Mouse (Mus musculus) forebrain, postnatal 0 days (tissue): ENCODE measurements around the gene Rbms3. TPM values are rescaled to one million over a fixed set of nuclear protein-coding genes. Genes with fewer than 3 reads are reported as not detected.

Source experiments
- ATAC-seq: fragments of 200-750 bp; cut with Nextera tagmentation; 2 replicates; pipeline ENCODE4 v1.8.0; 2017; ENCODE audit warnings: mild to moderate bottlenecking, moderate library complexity
- DNase-seq: peaks from one replicate; pipeline ENCODE4 v3.0.0-alpha.2; 2015
- H3K27ac ChIP-seq: fragments of 300-500 bp; sonication (generic); 2 replicates; pipeline ENCODE4 v1.5.1; 2014; ENCODE audit warnings: low read depth, mild to moderate bottlenecking, antibody characterized with exemption, low read length, moderate library complexity, mixed read lengths
- H3K27me3 ChIP-seq: fragments of 300-500 bp; sonication (generic); 2 replicates; pipeline ENCODE4 v1.6.1; 2014; ENCODE audit warnings: mild to moderate bottlenecking, low read length, mixed read lengths; ENCODE audit not compliant: insufficient read depth
- H3K36me3 ChIP-seq: fragments of 300-500 bp; sonication (generic); 2 replicates; pipeline ENCODE4 v1.6.1; 2014; ENCODE audit warnings: mild to moderate bottlenecking, moderate library complexity; ENCODE audit not compliant: insufficient read depth
- H3K4me1 ChIP-seq: fragments of 300-500 bp; sonication (generic); 2 replicates; pipeline ENCODE4 v1.6.1; 2014; ENCODE audit warnings: antibody characterized with exemption; ENCODE audit not compliant: insufficient read depth
- H3K4me2 ChIP-seq: fragments of 300-500 bp; sonication (generic); 2 replicates; pipeline ENCODE4 v1.6.1; 2014; ENCODE audit warnings: low read depth, mild to moderate bottlenecking, moderate library complexity
- H3K4me3 ChIP-seq: fragments of 300-500 bp; sonication (generic); 2 replicates; pipeline ENCODE4 v1.5.1; 2014; ENCODE audit warnings: low read depth, low read length, mixed read lengths
- H3K9ac ChIP-seq: fragments of 300-500 bp; sonication (generic); 2 replicates; pipeline ENCODE4 v1.6.1; 2014; ENCODE audit warnings: mild to moderate bottlenecking
- H3K9me3 ChIP-seq: fragments of 300-500 bp; sonication (generic); 2 replicates; pipeline ENCODE4 v1.6.1; 2016; ENCODE audit warnings: low read length
- CTCF ChIP-seq: sonication (generic); IDR thresholded peaks from 2 replicates; pipeline ENCODE4 v1.5.1; 2016; ENCODE audit warnings: antibody characterized with exemption, control low read depth, low read depth
- WGBS: fragments of 180-500 bp; shearing (Covaris S2); extraction: QIAGEN DNeasy Blood & Tissue Kit; methylation state at CpG from one replicate; pipeline ENCODE4 v1.1.7; 2014; 5-methylcytosine and 5-hydroxymethylcytosine counted together
- polyA plus RNA-seq: library from polyadenylated mRNA; unstranded; fragments of >200 nt; fragmentation: Nextera tagmentation; extraction: Ambion mirVana; gene quantifications from 2 replicates; pipeline ENCODE4 v1.2.1, GENCODE M21; 2015
- total RNA-seq: library from RNA; depleted of rRNA; stranded (reverse); fragments of >200 nt; gene quantifications from 2 replicates; pipeline ENCODE4 v1.2.3, GENCODE M21; 2014

Gene Rbms3
- total and polyA plus RNA-seq, 2 experiments from 2014 or later = 29.9 to 38.8 TPM

DNA sequence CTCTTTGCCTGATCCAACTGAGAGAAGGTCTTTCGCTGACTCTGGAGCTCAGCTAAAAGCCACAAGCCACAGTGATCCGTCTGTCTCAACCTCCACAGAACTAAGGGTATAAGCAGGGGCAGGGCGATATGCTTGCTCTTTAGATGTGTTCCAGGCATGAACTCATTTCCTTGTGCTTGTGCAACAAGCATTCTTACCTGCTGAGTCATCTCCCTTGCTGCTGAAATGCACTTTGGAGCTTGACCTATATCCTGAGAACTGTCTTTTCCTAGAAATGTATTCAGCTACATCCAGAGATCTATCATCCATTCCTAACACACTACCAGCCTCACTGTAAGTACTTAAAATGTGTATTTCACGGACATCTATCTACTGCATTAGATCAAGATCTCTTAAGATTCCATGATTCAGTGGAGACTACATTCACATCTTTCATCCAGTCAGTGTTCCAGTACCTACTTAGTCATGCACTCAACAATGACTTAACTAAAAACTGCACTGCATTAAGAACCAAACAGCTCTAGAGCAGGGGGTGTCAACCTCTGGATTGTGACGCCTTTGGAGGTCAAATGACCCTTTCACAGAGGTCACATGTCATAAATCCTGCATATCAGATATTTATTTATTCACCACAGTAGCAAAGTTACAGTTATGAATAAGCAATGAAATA is 58.4 kb downstream of the Rbms3 start:
- no peak for TF ChIP-seq CTCF
- Histone ChIP-seq H3K27ac (no peak overlapping the region), H3K27me3 (no peaks in the 10 kb centered on the region), H3K9me3 (no peaks in the 10 kb centered on the region), H3K4me2 (no peak overlapping the region), H3K4me1 (no peaks in the 10 kb centered on the region), H3K36me3 (no peaks in the 10 kb centered on the region), H3K4me3 (no peak overlapping the region), H3K9ac (no peak overlapping the region)
- WGBS = 87% methylated on average over 5 of the region's 5 CpGs
- DNase-seq = no peak
- no peak for ATAC-seq

DNA sequence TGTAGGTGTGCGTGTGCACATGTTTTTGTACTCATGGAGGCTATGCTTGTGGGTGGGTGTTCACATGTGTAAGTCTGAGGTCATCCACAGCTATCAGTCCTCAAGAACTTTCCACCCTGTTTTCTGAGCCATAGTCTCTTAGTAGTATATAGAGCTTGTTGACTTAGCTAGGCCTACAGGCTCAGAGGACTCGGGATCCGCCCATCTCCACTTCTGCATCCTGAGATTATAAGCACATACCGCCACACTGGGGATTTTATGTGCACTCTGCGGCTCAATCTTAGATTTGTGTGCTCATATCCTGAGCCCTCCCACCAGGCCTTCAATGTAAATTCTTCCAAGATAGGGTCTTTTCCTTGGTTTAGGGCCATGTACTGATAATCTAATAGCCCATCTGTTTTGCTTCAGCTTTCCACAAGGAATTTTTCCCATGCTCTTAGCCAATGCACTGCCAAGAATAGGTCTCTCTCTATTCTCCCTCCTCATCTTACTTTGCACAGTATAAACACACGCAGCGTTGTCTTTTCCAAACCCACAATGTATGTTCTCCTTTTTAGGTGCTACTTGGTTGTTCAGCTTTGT is 59.4 kb downstream of the Rbms3 start:
- H3K4me1 ChIP-seq = no peaks in the 10 kb centered on the region
- no peak overlapping the region for H3K4me2 ChIP-seq
- H3K9ac ChIP-seq = no peak overlapping the region
- no peak for TF ChIP-seq CTCF
- H3K36me3 ChIP-seq = no peaks in the 10 kb centered on the region
- H3K27ac ChIP-seq = no peak overlapping the region
- DNase-seq = no peak
- no peaks in the 10 kb centered on the region for H3K27me3 ChIP-seq
- no peaks in the 10 kb centered on the region for H3K9me3 ChIP-seq
- 91% methylated on average over 7 of the region's 7 CpGs for WGBS
- ATAC-seq = no peak
- no peak overlapping the region for H3K4me3 ChIP-seq

DNA sequence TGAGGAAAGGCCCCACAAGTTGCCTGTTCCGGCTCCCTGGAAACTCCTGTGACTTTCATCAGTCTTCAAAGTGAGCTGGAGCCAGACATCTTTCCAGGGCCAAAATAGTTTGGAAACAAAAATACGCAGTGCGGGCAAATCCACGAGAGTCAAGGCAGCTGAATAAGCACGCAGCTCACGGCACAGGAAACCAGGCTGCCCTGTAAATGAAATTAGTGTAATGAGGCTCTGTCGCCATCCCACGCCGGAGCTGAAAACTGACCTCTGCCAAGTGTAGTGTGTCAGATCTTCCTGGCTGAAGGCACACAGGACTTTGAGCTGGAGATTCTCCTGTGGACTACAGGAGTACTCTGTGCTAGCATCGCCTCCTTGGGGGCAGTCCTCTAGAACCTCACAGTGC is 63.4 kb downstream of the Rbms3 start:
- Histone ChIP-seq H3K27ac (no peak overlapping the region), H3K36me3 (no peaks in the 10 kb centered on the region), H3K27me3 (no peaks in the 10 kb centered on the region), H3K9ac (no peak overlapping the region), H3K4me2 (no peak overlapping the region), H3K4me1 (no peaks in the 10 kb centered on the region), H3K4me3 (no peak overlapping the region), H3K9me3 (no peaks in the 10 kb centered on the region)
- no peak for TF ChIP-seq CTCF
- ATAC-seq (no peak), DNase-seq (no peak)
- 83% methylated on average over 10 of the region's 10 CpGs for WGBS

DNA sequence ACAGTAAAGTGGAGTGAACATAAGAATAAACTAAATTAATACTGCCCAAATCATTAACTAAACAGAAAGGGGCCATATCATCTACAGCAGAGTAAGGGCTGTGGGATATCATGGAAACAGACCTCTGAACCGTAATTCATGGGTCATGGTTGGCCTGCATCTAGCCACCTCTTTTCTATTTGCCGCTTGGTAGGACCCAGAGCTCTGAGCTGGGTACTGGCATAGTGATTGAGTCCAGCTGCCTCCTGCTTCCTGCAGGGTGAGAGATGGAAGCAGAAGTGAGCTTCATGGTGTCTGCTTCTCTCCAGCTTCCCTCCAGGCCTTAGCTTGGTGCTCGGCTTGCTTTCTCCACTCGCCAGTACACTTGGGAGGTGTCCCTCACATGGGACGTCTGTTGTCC is 71.2 kb downstream of the Rbms3 start:
- H3K27me3 ChIP-seq = no peaks in the 10 kb centered on the region
- H3K27ac ChIP-seq = no peak overlapping the region
- H3K4me1 ChIP-seq = no peaks in the 10 kb centered on the region
- no peak overlapping the region for H3K4me3 ChIP-seq
- no peak overlapping the region for H3K9ac ChIP-seq
- no peak overlapping the region for H3K4me2 ChIP-seq
- H3K36me3 ChIP-seq = no peaks in the 10 kb centered on the region
- no peak for ATAC-seq
- no peaks in the 10 kb centered on the region for H3K9me3 ChIP-seq
- no peak for DNase-seq
- WGBS = 86% methylated on average over 5 of the region's 5 CpGs
- TF ChIP-seq CTCF = no peak

DNA sequence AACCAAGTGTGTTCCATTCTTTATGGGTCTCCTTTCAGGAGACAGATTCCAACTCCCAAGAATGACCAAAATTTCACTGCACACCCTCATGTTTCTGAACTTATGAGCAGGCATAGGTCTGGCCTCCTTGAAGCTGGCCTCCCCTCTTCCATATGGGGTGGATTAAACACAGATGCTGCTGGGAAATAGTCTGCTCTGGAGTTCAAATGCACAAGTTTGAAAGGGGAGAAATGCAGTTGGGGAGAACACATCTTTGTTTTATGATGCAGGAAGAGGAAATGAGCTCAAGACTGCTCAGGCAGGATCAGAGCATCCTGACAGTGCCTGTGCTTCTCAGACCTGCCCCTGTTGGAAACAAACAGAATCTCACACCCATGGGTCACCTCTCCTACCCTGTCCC is 75.4 kb downstream of the Rbms3 start:
- no peak for TF ChIP-seq CTCF
- Histone ChIP-seq H3K4me2 (no peak overlapping the region), H3K36me3 (no peaks in the 10 kb centered on the region), H3K27ac (no peak overlapping the region), H3K4me3 (no peak overlapping the region), H3K9ac (no peak overlapping the region), H3K9me3 (no peaks in the 10 kb centered on the region), H3K4me1 (no peaks in the 10 kb centered on the region), H3K27me3 (no peaks in the 10 kb centered on the region)
- no peak for ATAC-seq
- DNase-seq = no peak

DNA sequence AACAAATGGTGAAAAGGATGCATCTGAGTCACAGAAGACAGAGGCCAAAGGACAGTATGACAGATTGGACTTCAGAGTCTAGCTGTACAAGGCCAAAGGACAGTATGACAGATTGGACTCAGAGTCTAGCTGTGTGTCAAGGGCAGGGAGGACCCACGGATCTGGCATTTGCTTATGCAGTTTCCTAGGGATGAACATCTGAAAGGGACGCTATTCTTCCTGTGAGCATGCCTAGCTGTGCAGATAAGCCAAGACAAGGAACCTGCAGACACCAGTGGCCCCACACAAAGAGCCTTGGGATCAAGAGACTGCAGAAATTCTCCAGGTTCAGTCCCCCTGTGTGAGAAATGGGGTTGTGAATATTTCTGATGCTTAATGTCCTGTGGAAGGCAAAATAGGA is 100.4 kb downstream of the Rbms3 start:
- Histone ChIP-seq H3K9me3 (no peaks in the 10 kb centered on the region), H3K36me3 (no peaks in the 10 kb centered on the region), H3K27me3 (no peaks in the 10 kb centered on the region), H3K4me3 (no peak overlapping the region), H3K9ac (no peak overlapping the region), H3K4me2 (no peak overlapping the region), H3K4me1 (no peaks in the 10 kb centered on the region), H3K27ac (no peak overlapping the region)
- TF ChIP-seq CTCF = no peak
- no peak for ATAC-seq
- 85% methylated on average over 2 of the region's 2 CpGs for WGBS
- no peak for DNase-seq

DNA sequence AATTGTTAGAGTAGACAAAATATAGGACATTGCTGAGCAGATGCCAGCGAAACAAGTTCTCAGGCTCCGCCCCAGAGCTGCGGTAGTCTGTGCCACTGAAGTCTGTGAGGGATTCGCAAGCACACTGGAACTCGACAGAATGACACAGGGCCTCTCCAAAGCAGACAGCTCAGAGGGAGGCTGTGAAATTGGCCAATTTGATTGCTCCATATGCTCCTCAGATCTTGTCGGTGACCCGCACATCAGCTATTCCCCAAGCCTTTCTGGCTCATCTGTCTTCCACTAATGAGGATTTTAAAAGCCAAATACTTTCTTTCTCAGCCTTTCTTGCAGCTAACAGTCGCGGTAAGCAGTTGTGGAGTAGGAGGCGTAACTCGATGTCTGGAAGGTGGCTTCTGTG is 120.8 kb downstream of the Rbms3 start:
- TF ChIP-seq CTCF = no peak
- DNase-seq (peak; percentile 21), ATAC-seq (no peak)
- no peak overlapping the region for H3K27ac ChIP-seq
- no peaks in the 10 kb centered on the region for H3K36me3 ChIP-seq
- no peak overlapping the region for H3K9ac ChIP-seq
- H3K4me3 ChIP-seq = no peak overlapping the region
- H3K4me2 ChIP-seq = no peak overlapping the region
- WGBS = 65% methylated on average over 11 of the region's 11 CpGs
- no peaks in the 10 kb centered on the region for H3K9me3 ChIP-seq
- H3K27me3 ChIP-seq = no peaks in the 10 kb centered on the region
- H3K4me1 ChIP-seq = no peaks in the 10 kb centered on the region
